Mouse (Mus musculus) small intestine, adult 2 months (tissue): ENCODE measurements around the gene Mchr1.

Source experiments
- CTCF ChIP-seq: fragments of 200-500 bp; IDR thresholded peaks from 2 replicates; pipeline ENCODE4 v1.5.1; 2012; ENCODE audit warnings: low read depth, mild to moderate bottlenecking, control low read depth, inconsistent platforms, low read length, moderate library complexity, mixed read lengths; ENCODE audit not compliant: insufficient replicate concordance, insufficient read length; ENCODE audit errors: extremely low read depth
- POLR2A ChIP-seq: fragments of 200-500 bp; IDR thresholded peaks from 2 replicates; pipeline ENCODE4 v1.6.1; 2012; ENCODE audit warnings: low read depth, mild to moderate bottlenecking, control low read depth, inconsistent platforms, low read length, moderate library complexity

DNA sequence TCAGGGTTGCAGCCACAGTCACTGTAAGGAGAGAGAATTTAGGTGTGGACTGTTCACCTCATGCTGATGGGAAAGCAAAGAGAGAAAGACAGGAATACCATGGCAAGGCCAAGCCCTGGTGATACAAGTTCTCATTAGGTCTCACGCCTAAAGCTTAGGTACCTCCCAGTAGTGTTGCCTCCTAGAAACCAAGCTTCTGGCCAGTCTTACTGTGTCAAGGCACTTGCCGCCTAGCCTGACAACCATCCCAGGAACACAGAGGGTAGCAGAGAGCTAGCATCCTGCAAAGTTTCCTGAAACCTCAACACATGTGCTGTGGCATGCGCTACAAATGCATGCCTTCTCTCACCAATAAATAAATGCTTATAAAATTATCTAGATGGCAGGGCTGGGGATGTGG, 11.6 kb downstream of the Mchr1 start:
- TF ChIP-seq POLR2A (no peak), CTCF (no peak)
